Mouse (Mus musculus) lung, adult 2 months (tissue): ENCODE measurements at regions not wholly inside any gene's neighbourhood (a gene's known extent, or its start where the extent isn't known, plus 50 kb on each side); places are given as distances from the start of the nearest gene placed in this dataset.

ENCODE experiments used
- CTCF ChIP-seq: fragments of 200-500 bp; IDR thresholded peaks from 2 replicates; pipeline ENCODE4 v1.5.1; 2011; ENCODE audit warnings: mild to moderate bottlenecking, low read length, control low read depth; ENCODE audit not compliant: insufficient read depth
- POLR2A ChIP-seq: fragments of 200-500 bp; IDR thresholded peaks from 2 replicates; pipeline ENCODE4 v1.6.1; 2011; ENCODE audit warnings: low read depth, mild to moderate bottlenecking, control low read depth, low read length, borderline replicate concordance; ENCODE audit errors: extremely low read depth

DNA sequence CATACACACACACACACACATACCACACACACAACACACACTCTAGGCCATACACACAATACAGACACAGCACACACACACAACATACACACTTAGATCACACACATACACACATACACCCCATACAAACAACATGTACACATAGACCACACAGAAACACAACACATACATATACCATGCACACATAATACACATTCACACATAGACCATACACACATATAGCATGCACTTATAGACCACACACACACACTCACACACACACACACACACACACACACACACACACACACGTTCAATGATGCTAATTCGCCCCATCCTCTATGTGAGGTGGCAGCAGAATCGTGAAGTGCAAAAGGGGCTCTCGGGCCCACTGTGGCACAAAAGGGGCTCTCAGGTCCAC lies 359.1 kb downstream of the Sec23a start:
- TF ChIP-seq POLR2A (no peak), CTCF (no peak)
